Mouse (Mus musculus) limb, embryonic 15.5 days (tissue): ENCODE results near the gene Edar. TPM values are rescaled to one million over a fixed set of nuclear protein-coding genes. Genes with fewer than 3 reads are reported as not detected.

Experiments used
- ATAC-seq: fragments of 200-750 bp; cut with Nextera tagmentation; 2 replicates; pipeline ENCODE4 v1.8.0; 2017; ENCODE audit warnings: low read depth, moderate TSS enrichment; ENCODE audit not compliant: insufficient number of reproducible peaks, low FRiP score, low TSS enrichment
- H3K27ac ChIP-seq: fragments of 300-500 bp; sonication (generic); 2 replicates; pipeline ENCODE4 v1.5.1; 2015; ENCODE audit warnings: moderate library complexity, mild to moderate bottlenecking, inconsistent platforms
- H3K27me3 ChIP-seq: fragments of 300-500 bp; sonication (generic); 2 replicates; pipeline ENCODE4 v1.6.1; 2015; ENCODE audit warnings: inconsistent platforms
- H3K36me3 ChIP-seq: fragments of 300-500 bp; sonication (generic); 2 replicates; pipeline ENCODE4 v1.6.1; 2015; ENCODE audit warnings: inconsistent platforms
- H3K4me1 ChIP-seq: fragments of 300-500 bp; sonication (generic); 2 replicates; pipeline ENCODE4 v1.6.1; 2015; ENCODE audit warnings: inconsistent platforms
- H3K4me2 ChIP-seq: fragments of 300-500 bp; sonication (generic); 2 replicates; pipeline ENCODE4 v1.6.1; 2015; ENCODE audit warnings: mild to moderate bottlenecking, inconsistent platforms
- H3K4me3 ChIP-seq: fragments of 300-500 bp; sonication (generic); 2 replicates; pipeline ENCODE4 v1.5.1; 2015; ENCODE audit warnings: mild to moderate bottlenecking, inconsistent platforms
- H3K9ac ChIP-seq: fragments of 300-500 bp; sonication (generic); 2 replicates; pipeline ENCODE4 v1.6.1; 2015; ENCODE audit warnings: inconsistent platforms
- H3K9me3 ChIP-seq: fragments of 300-500 bp; sonication (generic); 2 replicates; pipeline ENCODE4 v1.6.1; 2016; ENCODE audit warnings: inconsistent platforms
- WGBS: fragments of 180-500 bp; shearing (Covaris S2); methylation state at CpG from one replicate; pipeline ENCODE4 v1.1.7; 2015; 5-methylcytosine and 5-hydroxymethylcytosine counted together
- polyA plus RNA-seq: library from polyadenylated mRNA; unstranded; fragments of >200 nt; fragmentation: Nextera tagmentation; extraction: Ambion mirVana; gene quantifications from 2 replicates; pipeline ENCODE4 v1.2.1, GENCODE M21; 2015

Gene Edar
- polyA plus RNA-seq, 1 experiment from 2014 or later: 3.4 TPM

GRCm38 (mm10) chr10:58595821-58596220 lies 79.6 kb downstream of the Edar start:
- Histone ChIP-seq H3K4me2 (no peak overlapping the region), H3K36me3 (no peaks in the 10 kb centered on the region), H3K9me3 (no peaks in the 10 kb centered on the region), H3K9ac (no peak overlapping the region), H3K27ac (no peak overlapping the region), H3K4me1 (no peaks in the 10 kb centered on the region), H3K27me3 (no peaks in the 10 kb centered on the region), H3K4me3 (no peak overlapping the region)
- ATAC-seq: no peak
- WGBS: 65% methylated on average over 5 of the region's 5 CpGs

- H3K4me3 ChIP-seq: no peak overlapping the region
- no peaks in the 10 kb centered on the region for H3K9me3 ChIP-seq
- no peaks in the 10 kb centered on the region for H3K4me1 ChIP-seq
- ATAC-seq: no peak
- no peaks in the 10 kb centered on the region for H3K36me3 ChIP-seq
- no peaks in the 10 kb centered on the region for H3K27me3 ChIP-seq
- no peak overlapping the region for H3K4me2 ChIP-seq
- no peak overlapping the region for H3K9ac ChIP-seq
- 89% methylated on average over 3 of the region's 3 CpGs for WGBS
- no peak overlapping the region for H3K27ac ChIP-seq
Measured at GRCm38 (mm10) chr10:58595197-58595596, 80.3 kb downstream of the Edar start.

- Histone ChIP-seq H3K4me1 (no peaks in the 10 kb centered on the region), H3K27me3 (no peaks in the 10 kb centered on the region), H3K4me3 (no peak overlapping the region), H3K9me3 (no peaks in the 10 kb centered on the region), H3K4me2 (no peak overlapping the region), H3K36me3 (no peaks in the 10 kb centered on the region), H3K9ac (no peak overlapping the region), H3K27ac (no peak overlapping the region)
- ATAC-seq: no peak
- 83% methylated on average over 3 of the region's 3 CpGs for WGBS
Measured at GRCm38 (mm10) chr10:58594486-58594885, 81.0 kb downstream of the Edar start.

GRCm38 (mm10) chr10:58585427-58586223 lies 89.8 kb downstream of the Edar start:
- Histone ChIP-seq H3K9ac (no peak overlapping the region), H3K27me3 (no peaks in the 10 kb centered on the region), H3K4me1 (no peaks in the 10 kb centered on the region), H3K36me3 (no peaks in the 10 kb centered on the region), H3K4me3 (no peak overlapping the region), H3K9me3 (no peaks in the 10 kb centered on the region), H3K4me2 (no peak overlapping the region), H3K27ac (no peak overlapping the region)
- 47% methylated on average over 5 of the region's 5 CpGs for WGBS
- no peak for ATAC-seq

- no peaks in the 10 kb centered on the region for H3K4me1 ChIP-seq
- no peak overlapping the region for H3K27ac ChIP-seq
- no peak overlapping the region for H3K4me2 ChIP-seq
- H3K9me3 ChIP-seq: no peaks in the 10 kb centered on the region
- H3K27me3 ChIP-seq: no peaks in the 10 kb centered on the region
- no peak for ATAC-seq
- no peak overlapping the region for H3K4me3 ChIP-seq
- no peaks in the 10 kb centered on the region for H3K36me3 ChIP-seq
- no peak overlapping the region for H3K9ac ChIP-seq
- WGBS: 89% methylated on average over 6 of the region's 6 CpGs
Measured at GRCm38 (mm10) chr10:58560521-58560920, 114.9 kb downstream of the Edar start.

- H3K4me2 ChIP-seq: no peak overlapping the region
- no peaks in the 10 kb centered on the region for H3K27me3 ChIP-seq
- H3K4me1 ChIP-seq: no peaks in the 10 kb centered on the region
- no peak for ATAC-seq
- WGBS: 18% methylated on average over 3 of the region's 3 CpGs
- H3K27ac ChIP-seq: no peak overlapping the region
- no peaks in the 10 kb centered on the region for H3K36me3 ChIP-seq
- no peak overlapping the region for H3K9ac ChIP-seq
- H3K4me3 ChIP-seq: no peak overlapping the region
- H3K9me3 ChIP-seq: no peaks in the 10 kb centered on the region
Measured at GRCm38 (mm10) chr10:58559901-58560300, 115.6 kb downstream of the Edar start.

GRCm38 (mm10) chr10:58559098-58559497 lies 116.4 kb downstream of the Edar start:
- 29% methylated on average over 7 of the region's 7 CpGs for WGBS

GRCm38 (mm10) chr10:58554693-58555387 lies 120.6 kb downstream of the Edar start:
- 85% methylated on average over 8 of the region's 8 CpGs for WGBS
- Histone ChIP-seq H3K4me3 (no peak overlapping the region), H3K36me3 (no peaks in the 10 kb centered on the region), H3K27me3 (no peaks in the 10 kb centered on the region), H3K9me3 (no peaks in the 10 kb centered on the region), H3K27ac (no peak overlapping the region), H3K9ac (no peak overlapping the region), H3K4me1 (no peaks in the 10 kb centered on the region), H3K4me2 (no peak overlapping the region)
- ATAC-seq: no peak

More at GRCm38 (mm10) chr10:58559098-58559497, 116.4 kb downstream of the Edar start:
- Histone ChIP-seq H3K4me3 (no peak overlapping the region), H3K27me3 (no peaks in the 10 kb centered on the region), H3K4me1 (no peaks in the 10 kb centered on the region), H3K9me3 (no peaks in the 10 kb centered on the region), H3K9ac (no peak overlapping the region), H3K4me2 (no peak overlapping the region), H3K36me3 (no peaks in the 10 kb centered on the region), H3K27ac (no peak overlapping the region)
- ATAC-seq: no peak

Other genes starting within 250 kb of the Edar start
- gene Ranbp2, start 228.7 kb downstream of the Edar start, polyA plus RNA-seq: 18.6 and 22.5 TPM in 2 replicates
- 8.2 TPM in 2 replicates for gene Ccdc138, start 177.7 kb downstream of the Edar start, polyA plus RNA-seq
- not detected in 2 replicates for gene Gm17542, start 42.6 kb upstream of the Edar start, polyA plus RNA-seq
- 2.1 and 3.6 TPM in 2 replicates for gene Sh3rf3, start 137.7 kb upstream of the Edar start, polyA plus RNA-seq